Mouse (Mus musculus): ENCODE measurements around the gene Gm21954.
A peak's percentile ranks its signal among the peaks of the same experiment; 100 is the strongest.

Gm21954 gene

GRCm38 (mm10) chr3:55462904-55463668, 8.9 kb downstream of the Gm21954 start:
- no peak for DNase-seq (ENCODE audit: low spot score in 2 of 2)

- DNase-seq (ENCODE audit: low spot score in 2 of 2): peak; percentile 93 to 95
Measured at GRCm38 (mm10) chr3:55461685-55462655, 10.0 kb downstream of the Gm21954 start.

GRCm38 (mm10) chr3:55461092-55461491, 10.9 kb downstream of the Gm21954 start:
- no peak for DNase-seq (ENCODE audit: low spot score in 2 of 2)

GRCm38 (mm10) chr3:55452464-55452863, 19.5 kb downstream of the Gm21954 start:
- DNase-seq (ENCODE audit: low spot score in 2 of 2): no peak

GRCm38 (mm10) chr3:55451877-55452276, 20.1 kb downstream of the Gm21954 start:
- no peak for DNase-seq (ENCODE audit: low spot score in 2 of 2)

- peak; percentile 50 to 78 for DNase-seq (ENCODE audit: low spot score in 2 of 2)
Measured at GRCm38 (mm10) chr3:55451035-55451434, 21.0 kb downstream of the Gm21954 start.

GRCm38 (mm10) chr3:55449148-55449547, 22.9 kb downstream of the Gm21954 start:
- no peak for DNase-seq (ENCODE audit: low spot score in 2 of 2)

- peak; percentile 82 to 93 for DNase-seq (ENCODE audit: low spot score in 2 of 2)
Measured at GRCm38 (mm10) chr3:55447486-55448460, 24.2 kb downstream of the Gm21954 start.

GRCm38 (mm10) chr3:55446681-55447080, 25.3 kb downstream of the Gm21954 start:
- DNase-seq (ENCODE audit: low spot score in 2 of 2): no peak

GRCm38 (mm10) chr3:55443725-55444124, 28.3 kb downstream of the Gm21954 start:
- DNase-seq (ENCODE audit: low spot score in 2 of 2): peak in 1 of 2 experiments; percentile 75

- DNase-seq (ENCODE audit: low spot score in 2 of 2): no peak
Measured at GRCm38 (mm10) chr3:55443271-55443670, 28.7 kb downstream of the Gm21954 start.

- DNase-seq (ENCODE audit: low spot score in 2 of 2): peak in 1 of 2 experiments; percentile 81
Measured at GRCm38 (mm10) chr3:55442012-55442645, 29.9 kb downstream of the Gm21954 start.

GRCm38 (mm10) chr3:55440342-55440741, 31.7 kb downstream of the Gm21954 start:
- peak in 1 of 2 experiments; percentile 79 for DNase-seq (ENCODE audit: low spot score in 2 of 2)

GRCm38 (mm10) chr3:55438824-55439446, 33.1 kb downstream of the Gm21954 start:
- DNase-seq (ENCODE audit: low spot score in 2 of 2): no peak

- DNase-seq (ENCODE audit: low spot score in 2 of 2): no peak
Measured at GRCm38 (mm10) chr3:55434276-55434675, 37.7 kb downstream of the Gm21954 start.

GRCm38 (mm10) chr3:55431223-55431622, 40.8 kb downstream of the Gm21954 start:
- no peak for DNase-seq (ENCODE audit: low spot score in 2 of 2)

- no peak for DNase-seq (ENCODE audit: low spot score in 2 of 2)
Measured at GRCm38 (mm10) chr3:55430022-55430549, 41.9 kb downstream of the Gm21954 start.

- peak; percentile 82 to 84 for DNase-seq (ENCODE audit: low spot score in 2 of 2)
Measured at GRCm38 (mm10) chr3:55423640-55424397, 48.2 kb downstream of the Gm21954 start.

- no peak for DNase-seq (ENCODE audit: low spot score in 2 of 2)
Measured at GRCm38 (mm10) chr3:55420436-55421083, 51.5 kb downstream of the Gm21954 start.

All from frontal cortex, postnatal 36 days (tissue).